ENCODE assay signal across 8 mouse cellular contexts in genomic region chr11:117318731-117319542, GRCm38 (mm10).
DNase-seq lines count a peak whose midpoint lies in the region; ATAC-seq and TF ChIP-seq lines count a peak whose summit lies in the region.

No protein-coding gene starts in this region.

- peaks cover 76% of the 10 kb centered on the region for H3K79me3 ChIP-seq in C2C12 (ENCODE audit: low read depth)

- TF ChIP-seq CTCF in C2C12 (IDR thresholded peaks at IDR 0.05; ENCODE audit: control insufficient read depth, insufficient read depth, insufficient read length), result no peak

- H3K27me3 ChIP-seq in C2C12 (ENCODE audit: control insufficient read depth, insufficient read depth, insufficient read length), result no peaks in the 10 kb centered on the region
- H3K27me3 ChIP-seq in forebrain, embryonic 14.5 days (replicated peaks; ENCODE audit: control insufficient read depth, insufficient read depth, low read length), result no peaks in the 10 kb centered on the region
- H3K27me3 ChIP-seq in limb, embryonic 13.5 days, result no peaks in the 10 kb centered on the region
- no peaks in the 10 kb centered on the region for H3K27me3 ChIP-seq in neural tube, embryonic 15.5 days (replicated peaks)

- DNase-seq in adrenal gland, postnatal 14 days, result peak; percentile 54
- no peak for DNase-seq in adrenal gland, adult 2 months
- no peak for DNase-seq in forebrain, embryonic 14.5 days (ENCODE audit: low spot score)
- DNase-seq in cerebellum, postnatal 25 days, result no peak
- no peak for DNase-seq in layer of hippocampus, adult 11-12 months (ENCODE audit: low spot score)

- H3K9ac ChIP-seq in forebrain, embryonic 14.5 days (ENCODE audit: low read length), result peak overlapping the region; percentile 32; the same call in 1 of the 2 replicates
- no peak overlapping the region; the same call in 1 of the 2 replicates for H3K9ac ChIP-seq in limb, embryonic 13.5 days
- H3K9ac ChIP-seq in neural tube, embryonic 15.5 days (replicated peaks), result no peak overlapping the region

- ATAC-seq in forebrain, embryonic 14.5 days, result no peak
- no peak for ATAC-seq in limb, embryonic 13.5 days (ENCODE audit: low FRiP score, low read depth)
- ATAC-seq in neural tube, embryonic 15.5 days (ENCODE audit: low FRiP score), result no peak

- H3K4me1 ChIP-seq in forebrain, embryonic 14.5 days (ENCODE audit: control insufficient read depth, insufficient read depth, low read length), result peaks cover 30% of the 10 kb centered on the region
- peaks cover 96% of the 10 kb centered on the region for H3K4me1 ChIP-seq in limb, embryonic 13.5 days
- peaks cover 60% of the 10 kb centered on the region for H3K4me1 ChIP-seq in neural tube, embryonic 15.5 days

- H3K4me2 ChIP-seq in forebrain, embryonic 14.5 days (ENCODE audit: low read length), result no peak overlapping the region
- H3K4me2 ChIP-seq in limb, embryonic 13.5 days (replicated peaks), result peak overlapping the region; percentile 45
- H3K4me2 ChIP-seq in neural tube, embryonic 15.5 days, result no peak overlapping the region

- H3K36me3 ChIP-seq in C2C12 (ENCODE audit: control insufficient read depth, insufficient read depth), result peaks cover 12% of the 10 kb centered on the region
- H3K36me3 ChIP-seq in forebrain, embryonic 14.5 days (ENCODE audit: control insufficient read depth, insufficient read depth, low read length), result no peaks in the 10 kb centered on the region
- no peaks in the 10 kb centered on the region for H3K36me3 ChIP-seq in limb, embryonic 13.5 days
- H3K36me3 ChIP-seq in neural tube, embryonic 15.5 days, result no peaks in the 10 kb centered on the region

- 78% methylated on average over 12 of the region's 12 CpGs for WGBS in forebrain, embryonic 14.5 days
- 36% methylated on average over 12 of the region's 12 CpGs for WGBS in limb, embryonic 13.5 days
- WGBS in neural tube, embryonic 15.5 days, result 71% methylated on average over 12 of the region's 12 CpGs

- peaks cover 99% of the 10 kb centered on the region for H3K79me2 ChIP-seq in C2C12 (ENCODE audit: control insufficient read depth, insufficient read depth)

- peak overlapping the region; percentile 22 for H3ac ChIP-seq in C2C12 (ENCODE audit: control insufficient read depth, insufficient read length, low read depth)

- H3K27ac ChIP-seq in forebrain, embryonic 14.5 days (ENCODE audit: low read depth, low read length), result peak overlapping the region; percentile 55; the same call in 1 of the 2 replicates
- peak overlapping the region; percentile 83 for H3K27ac ChIP-seq in limb, embryonic 13.5 days
- H3K27ac ChIP-seq in neural tube, embryonic 15.5 days (replicated peaks), result peak overlapping the region; percentile 62

- H3K4me3 ChIP-seq in C2C12 (ENCODE audit: insufficient read depth, poor library complexity, severe bottlenecking), result no peak overlapping the region
- H3K4me3 ChIP-seq in forebrain, embryonic 14.5 days (ENCODE audit: low read depth, low read length), result no peak overlapping the region
- no peak overlapping the region for H3K4me3 ChIP-seq in limb, embryonic 13.5 days
- H3K4me3 ChIP-seq in neural tube, embryonic 15.5 days (replicated peaks), result no peak overlapping the region

- H3K9me3 ChIP-seq in forebrain, embryonic 14.5 days (replicated peaks; ENCODE audit: control insufficient read depth, low read length), result no peaks in the 10 kb centered on the region
- no peaks in the 10 kb centered on the region for H3K9me3 ChIP-seq in limb, embryonic 13.5 days
- H3K9me3 ChIP-seq in neural tube, embryonic 15.5 days (replicated peaks), result no peaks in the 10 kb centered on the region

TF ChIP-seq in C2C12, 6 proteins besides CTCF, POLR2A, EP300 and RAD21:
- TF ChIP-seq USF1 (IDR thresholded peaks at IDR 0.05; ENCODE audit: low read depth) (peak; percentile 98), MYOG (IDR thresholded peaks at IDR 0.05; ENCODE audit: control insufficient read depth, extremely low read depth, insufficient read length) (no peak), MYOD1 (IDR thresholded peaks at IDR 0.05; ENCODE audit: control insufficient read depth, insufficient read length, low read depth) (peak; percentile 60), FOSL1 (IDR thresholded peaks at IDR 0.05; ENCODE audit: insufficient read depth, low read length, poor library complexity, severe bottlenecking) (peak; percentile 40), MAX (IDR thresholded peaks at IDR 0.05) (peak; percentile 100)
